Mouse (Mus musculus): ENCODE measurements around the gene Rab22a.
"Not testable (repeated sequence)": the region's sequence is repeated elsewhere in the genome, so short reads cannot be mapped to it uniquely, and the experiment has no call there.

Rab22a gene

GRCm38 (mm10) chr2:173659057-173659925 is at the start of gene Rab22a:
Rab22a (plus strand) TSS chr2:173659760.
- peak; percentile 99 for DNase-seq (ENCODE audit: low read depth, low spot score)

GRCm38 (mm10) chr2:173615378-173616081 is 44.0 kb upstream of the Rab22a start:
- no peak for DNase-seq (ENCODE audit: low read depth, low spot score)

GRCm38 (mm10) chr2:173616156-173616555 is 43.4 kb upstream of the Rab22a start:
- DNase-seq (ENCODE audit: low read depth, low spot score) = no peak

GRCm38 (mm10) chr2:173619132-173619531 is 40.4 kb upstream of the Rab22a start:
- DNase-seq (ENCODE audit: low read depth, low spot score) = no peak

- no peak for DNase-seq (ENCODE audit: low read depth, low spot score)
These were observed 38.9 kb upstream of the Rab22a start for GRCm38 (mm10) chr2:173620645-173621044.

GRCm38 (mm10) chr2:173622173-173622601 is 37.4 kb upstream of the Rab22a start:
- DNase-seq (ENCODE audit: low read depth, low spot score) = no peak

- DNase-seq (ENCODE audit: low read depth, low spot score) = no peak
These were observed 34.9 kb upstream of the Rab22a start for GRCm38 (mm10) chr2:173624667-173625066.

- DNase-seq (ENCODE audit: low read depth, low spot score) = no peak
These were observed 33.8 kb upstream of the Rab22a start for GRCm38 (mm10) chr2:173625786-173626185.

GRCm38 (mm10) chr2:173634106-173634505 is 25.5 kb upstream of the Rab22a start:
- not testable (repeated sequence) for DNase-seq (ENCODE audit: low read depth, low spot score)

GRCm38 (mm10) chr2:173641370-173641769 is 18.2 kb upstream of the Rab22a start:
- DNase-seq (ENCODE audit: low read depth, low spot score) = no peak

GRCm38 (mm10) chr2:173642262-173642999 is 17.1 kb upstream of the Rab22a start:
- no peak for DNase-seq (ENCODE audit: low read depth, low spot score)

- no peak for DNase-seq (ENCODE audit: low read depth, low spot score)
These were observed 12.2 kb upstream of the Rab22a start for GRCm38 (mm10) chr2:173647197-173647911.

GRCm38 (mm10) chr2:173649762-173650161 is 9.8 kb upstream of the Rab22a start:
- no peak for DNase-seq (ENCODE audit: low read depth, low spot score)

GRCm38 (mm10) chr2:173653526-173653925 is 6.0 kb upstream of the Rab22a start:
- DNase-seq (ENCODE audit: low read depth, low spot score) = no peak

GRCm38 (mm10) chr2:173657736-173658135 is 1.8 kb upstream of the Rab22a start:
- no peak for DNase-seq (ENCODE audit: low read depth, low spot score)

- DNase-seq (ENCODE audit: low read depth, low spot score) = no peak
These were observed 1.0 kb upstream of the Rab22a start for GRCm38 (mm10) chr2:173658517-173658916.

GRCm38 (mm10) chr2:173659926-173660684 is 545 bp downstream of the Rab22a start:
- peak; percentile 65 for DNase-seq (ENCODE audit: low read depth, low spot score)

- no peak for DNase-seq (ENCODE audit: low read depth, low spot score)
These were observed 2.8 kb downstream of the Rab22a start for GRCm38 (mm10) chr2:173662255-173662950.

GRCm38 (mm10) chr2:173664736-173665135 is 5.2 kb downstream of the Rab22a start:
- DNase-seq (ENCODE audit: low read depth, low spot score) = no peak

GRCm38 (mm10) chr2:173665271-173665670 is 5.7 kb downstream of the Rab22a start:
- DNase-seq (ENCODE audit: low read depth, low spot score) = no peak
